Mouse (Mus musculus): ENCODE measurements around the gene Def6.

Def6 gene

DNA sequence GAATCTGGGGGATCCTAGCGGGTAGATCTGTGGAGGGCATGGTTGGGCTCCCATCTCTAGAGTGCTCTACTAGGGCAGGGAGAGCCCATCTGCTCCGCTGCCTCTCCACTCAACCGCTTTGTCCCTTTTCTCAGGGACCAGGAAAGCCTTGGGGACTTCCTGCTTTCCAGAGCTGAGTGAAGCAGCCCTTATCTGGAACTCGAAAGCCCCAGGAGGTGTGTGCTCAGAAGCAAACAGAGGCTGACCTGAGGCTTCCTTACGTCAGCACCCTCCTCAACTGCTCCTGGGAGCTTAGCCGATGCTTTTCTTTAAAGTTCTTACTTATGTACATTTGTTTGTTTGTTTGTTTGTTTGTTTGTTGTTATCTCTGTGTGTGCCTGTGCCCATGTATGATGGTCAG is 65.3 kb downstream of the Def6 start:
- no peak for DNase-seq (ENCODE audit: low spot score in 2 of 2)

DNA sequence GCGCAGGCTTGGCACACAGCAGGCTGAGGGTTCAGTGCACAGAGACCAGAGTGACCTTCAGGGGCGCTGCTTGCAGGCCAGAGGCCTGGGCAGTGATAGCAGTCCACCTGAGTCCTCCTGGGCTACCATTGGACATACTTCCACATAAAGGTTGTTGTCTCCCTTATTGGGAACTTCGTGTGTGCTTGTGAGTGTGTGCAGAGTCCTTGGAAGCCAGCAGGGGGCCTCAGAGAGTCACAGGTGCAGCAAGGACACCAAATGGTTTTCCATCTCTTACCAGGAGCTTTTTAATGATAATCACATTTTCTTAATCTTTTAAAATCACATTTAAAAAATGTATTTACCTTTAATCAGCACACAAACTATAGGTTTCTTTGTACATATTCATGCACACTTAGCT is 67.2 kb downstream of the Def6 start:
- no peak for DNase-seq (ENCODE audit: low spot score in 2 of 2)

DNA sequence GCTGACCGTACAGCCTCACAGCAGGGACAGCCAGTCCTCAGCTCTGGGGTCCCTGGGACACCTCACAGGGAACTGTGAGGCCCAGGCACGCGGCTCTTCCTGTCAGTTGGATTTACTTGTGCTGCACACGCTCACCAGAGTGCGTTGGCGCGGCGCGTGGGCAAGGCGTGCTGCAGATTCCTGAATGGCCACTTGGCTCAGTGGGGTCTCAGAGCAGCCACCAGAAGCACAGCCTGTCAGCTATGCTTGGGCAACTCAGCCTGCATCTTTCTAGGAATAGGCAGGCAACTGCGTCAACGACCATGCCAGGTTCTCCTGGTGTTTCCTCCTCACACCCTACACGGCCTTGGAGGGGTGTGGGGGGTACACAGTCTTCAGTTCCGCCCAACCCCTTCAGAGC is 69.6 kb downstream of the Def6 start:
- no peak for DNase-seq (ENCODE audit: low spot score in 2 of 2)

DNA sequence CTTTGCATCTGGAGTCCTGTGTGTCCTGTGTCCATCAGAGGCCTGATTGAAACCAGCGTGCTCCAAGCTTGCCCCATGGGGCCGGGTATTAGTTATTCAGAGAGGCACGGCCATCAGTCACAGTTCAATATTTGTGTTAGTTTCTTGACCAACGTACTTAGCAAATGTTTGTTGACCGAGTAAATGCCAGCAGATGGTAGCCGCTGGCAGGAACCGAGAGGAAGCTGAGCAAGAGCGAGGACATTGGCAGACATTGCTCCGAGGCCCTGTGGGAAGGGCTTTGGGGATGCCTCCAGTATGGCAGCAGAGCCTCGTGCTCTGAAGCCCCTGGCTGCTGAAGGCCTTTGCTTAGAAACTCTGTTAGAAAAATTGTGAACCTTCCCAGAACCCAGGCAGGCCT is 70.1 kb downstream of the Def6 start:
- DNase-seq (ENCODE audit: low spot score in 2 of 2), result no peak

DNA sequence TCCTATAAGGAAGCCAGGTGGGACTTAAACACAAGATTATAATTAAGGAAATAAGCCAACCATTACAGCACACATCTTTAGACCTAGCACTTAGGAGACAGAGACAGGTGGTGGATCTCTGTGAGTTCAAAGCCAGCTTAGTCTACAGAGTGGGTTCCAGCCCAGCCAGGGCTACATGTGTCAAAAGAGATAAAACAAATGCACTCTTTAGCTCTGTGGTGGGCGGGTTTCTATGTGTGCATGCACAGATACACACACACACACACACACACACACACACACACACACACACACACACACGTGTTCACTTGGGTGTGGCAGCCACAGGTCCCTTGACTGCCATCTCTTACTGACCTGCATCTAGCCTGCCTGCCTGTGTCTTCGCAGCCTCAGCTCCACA is 70.6 kb downstream of the Def6 start:
- DNase-seq (ENCODE audit: low spot score in 2 of 2), result no peak
